ENCODE assay signal across 16 mouse cellular contexts in genomic region chr7:49235821-49236220, GRCm38 (mm10).
DNase-seq lines count a peak whose midpoint lies in the region; ATAC-seq and TF ChIP-seq lines count a peak whose summit lies in the region.
"Had no signal": no experiment of that assay in that cellular context is flagged by ENCODE, and none has a peak within 500 bp of the region (broad histone marks: within the 10 kb centered on the region; RNA-seq: fewer than 3 reads in every experiment).

No protein-coding gene starts in this region.

- 30% methylated on average over 3 of the region's 3 CpGs for WGBS in heart, embryonic 12.5 days
- WGBS in stomach, embryonic 14.5 days: 59% methylated on average over 3 of the region's 3 CpGs
- 55% methylated on average over 3 of the region's 3 CpGs for WGBS in stomach, postnatal 0 days
- WGBS in intestine, embryonic 14.5 days: 54% methylated on average over 3 of the region's 3 CpGs
- 74% methylated on average over 3 of the region's 3 CpGs for WGBS in forebrain, postnatal 0 days

- ATAC-seq in heart, embryonic 12.5 days (ENCODE audit: insufficient number of reproducible peaks, low FRiP score): no peak
- no peak for ATAC-seq in stomach, embryonic 14.5 days (ENCODE audit: insufficient number of reproducible peaks, insufficient read depth, low FRiP score, low read depth)
- no peak for ATAC-seq in stomach, postnatal 0 days (ENCODE audit: low FRiP score, low TSS enrichment)
- ATAC-seq in intestine, embryonic 14.5 days (replicated peaks; ENCODE audit: low FRiP score, low TSS enrichment, low read depth): no peak
- ATAC-seq in forebrain, postnatal 0 days: no peak
- ATAC-seq: forebrain, embryonic 16.5 days; inflammation-experienced regulatory T-cells, adult 6 months had no signal

- H3K4me1 ChIP-seq in heart, embryonic 12.5 days (replicated peaks): peaks cover 32% of the 10 kb centered on the region
- H3K4me1 ChIP-seq in stomach, embryonic 14.5 days (ENCODE audit: control insufficient read depth, insufficient read depth, low read length): peaks cover 20% of the 10 kb centered on the region; the same call in 1 of the 2 replicates
- H3K4me1 ChIP-seq in stomach, postnatal 0 days (replicated peaks; ENCODE audit: control insufficient read depth, insufficient read depth): no peaks in the 10 kb centered on the region
- peaks cover 19% of the 10 kb centered on the region; the same call in 1 of the 2 replicates for H3K4me1 ChIP-seq in intestine, embryonic 14.5 days (replicated peaks; ENCODE audit: control insufficient read depth, insufficient read depth, low read length)
- no peaks in the 10 kb centered on the region for H3K4me1 ChIP-seq in forebrain, postnatal 0 days (ENCODE audit: insufficient read depth)

- no peaks in the 10 kb centered on the region for H3K27me3 ChIP-seq in heart, embryonic 12.5 days (replicated peaks)
- no peaks in the 10 kb centered on the region for H3K27me3 ChIP-seq in stomach, embryonic 14.5 days (ENCODE audit: control insufficient read depth, insufficient read depth, low read length)
- H3K27me3 ChIP-seq in stomach, postnatal 0 days (ENCODE audit: control insufficient read depth, insufficient read depth, low read length): no peaks in the 10 kb centered on the region
- H3K27me3 ChIP-seq in intestine, embryonic 14.5 days (replicated peaks; ENCODE audit: control insufficient read depth, insufficient read depth, low read length): no peaks in the 10 kb centered on the region
- no peaks in the 10 kb centered on the region for H3K27me3 ChIP-seq in forebrain, postnatal 0 days (ENCODE audit: insufficient read depth, low read length)
- H3K27me3 ChIP-seq: embryonic facial prominence, embryonic 15.5 days; hindbrain, embryonic 13.5 days had no signal

- H3K27ac ChIP-seq in heart, embryonic 12.5 days (ENCODE audit: poor library complexity, severe bottlenecking): peak overlapping the region; percentile 45
- H3K27ac ChIP-seq in stomach, embryonic 14.5 days (ENCODE audit: low read length): peak overlapping the region; percentile 87
- H3K27ac ChIP-seq in stomach, postnatal 0 days (replicated peaks): no peak overlapping the region
- peak overlapping the region; percentile 85 for H3K27ac ChIP-seq in intestine, embryonic 14.5 days (ENCODE audit: low read depth)
- no peak overlapping the region for H3K27ac ChIP-seq in forebrain, postnatal 0 days (ENCODE audit: low read depth, low read length)
- H3K27ac ChIP-seq: embryonic facial prominence, embryonic 15.5 days; gastrocnemius, adult 2 months; hindbrain, embryonic 13.5 days had no signal

- no peak overlapping the region for H3K4me3 ChIP-seq in heart, embryonic 12.5 days
- no peak overlapping the region for H3K4me3 ChIP-seq in stomach, embryonic 14.5 days (ENCODE audit: low read depth, low read length)
- no peak overlapping the region for H3K4me3 ChIP-seq in stomach, postnatal 0 days (ENCODE audit: low read depth, low read length)
- no peak overlapping the region for H3K4me3 ChIP-seq in intestine, embryonic 14.5 days (ENCODE audit: low read depth, low read length)
- H3K4me3 ChIP-seq in forebrain, postnatal 0 days (ENCODE audit: low read depth, low read length): no peak overlapping the region
- H3K4me3 ChIP-seq: embryonic facial prominence, embryonic 15.5 days; gastrocnemius, adult 2 months; hindbrain, embryonic 13.5 days had no signal

- no peak for TF ChIP-seq CTCF in stomach, postnatal 0 days (IDR thresholded peaks at IDR 0.05; ENCODE audit: low read depth)
- no peak for TF ChIP-seq CTCF in forebrain, postnatal 0 days (IDR thresholded peaks at IDR 0.05; ENCODE audit: low read depth)

- H3K4me2 ChIP-seq in heart, embryonic 12.5 days: no peak overlapping the region
- H3K4me2 ChIP-seq in stomach, embryonic 14.5 days (replicated peaks; ENCODE audit: low read depth, low read length): no peak overlapping the region
- H3K4me2 ChIP-seq in stomach, postnatal 0 days (replicated peaks; ENCODE audit: low read depth): no peak overlapping the region
- H3K4me2 ChIP-seq in intestine, embryonic 14.5 days (ENCODE audit: low read length): no peak overlapping the region
- no peak overlapping the region for H3K4me2 ChIP-seq in forebrain, postnatal 0 days (ENCODE audit: low read depth)
- H3K4me2 ChIP-seq: embryonic facial prominence, embryonic 15.5 days; hindbrain, embryonic 13.5 days; liver, embryonic 11.5 days had no signal

- DNase-seq in heart, postnatal 14 days: no peak
- DNase-seq in stomach, postnatal 0 days (ENCODE audit: low spot score): no peak
- DNase-seq in intestine, embryonic 14.5 days (ENCODE audit: low spot score): no peak
- DNase-seq in forebrain, postnatal 0 days: no peak
- no peak for DNase-seq in left cerebral cortex, adult 18-20 months (ENCODE audit: low spot score in 2 of 2)
- DNase-seq: cerebellum, adult 18-20 months; cerebellum, postnatal 36 days; gastrocnemius, adult 2 months; right cerebral cortex, postnatal 4 days had no signal

- no peak overlapping the region for H3K9ac ChIP-seq in heart, embryonic 12.5 days
- no peak overlapping the region for H3K9ac ChIP-seq in stomach, embryonic 14.5 days (replicated peaks; ENCODE audit: low read depth, low read length)
- H3K9ac ChIP-seq in stomach, postnatal 0 days (ENCODE audit: low read length): no peak overlapping the region
- H3K9ac ChIP-seq in intestine, embryonic 14.5 days (ENCODE audit: low read length): no peak overlapping the region
- H3K9ac ChIP-seq in forebrain, postnatal 0 days: no peak overlapping the region
- H3K9ac ChIP-seq: embryonic facial prominence, embryonic 15.5 days; hindbrain, embryonic 13.5 days had no signal

- no peak for TF ChIP-seq EP300 in stomach, postnatal 0 days (optimal IDR thresholded peaks at IDR 0.05)

- no peaks in the 10 kb centered on the region for H3K9me3 ChIP-seq in heart, embryonic 12.5 days (replicated peaks)
- no peaks in the 10 kb centered on the region for H3K9me3 ChIP-seq in stomach, embryonic 14.5 days (ENCODE audit: control insufficient read depth, low read depth, low read length)
- no peaks in the 10 kb centered on the region for H3K9me3 ChIP-seq in stomach, postnatal 0 days (ENCODE audit: control insufficient read depth, low read length)
- no peaks in the 10 kb centered on the region for H3K9me3 ChIP-seq in intestine, embryonic 14.5 days (ENCODE audit: control insufficient read depth, low read length)
- no peaks in the 10 kb centered on the region for H3K9me3 ChIP-seq in forebrain, postnatal 0 days (ENCODE audit: low read length)
- H3K9me3 ChIP-seq: embryonic facial prominence, embryonic 15.5 days; hindbrain, embryonic 13.5 days had no signal

- intact Hi-C loops in heart, postnatal 14 days (cut with DNase I): no loop called here

- H3K36me3 ChIP-seq in heart, embryonic 12.5 days: no peaks in the 10 kb centered on the region
- no peaks in the 10 kb centered on the region for H3K36me3 ChIP-seq in stomach, embryonic 14.5 days (ENCODE audit: control insufficient read depth, insufficient read depth, low read length)
- H3K36me3 ChIP-seq in stomach, postnatal 0 days (ENCODE audit: control insufficient read depth, insufficient read depth, low read length): no peaks in the 10 kb centered on the region
- no peaks in the 10 kb centered on the region for H3K36me3 ChIP-seq in intestine, embryonic 14.5 days (ENCODE audit: control insufficient read depth, insufficient read depth, low read length)
- no peaks in the 10 kb centered on the region for H3K36me3 ChIP-seq in forebrain, postnatal 0 days (ENCODE audit: insufficient read depth)
- H3K36me3 ChIP-seq: embryonic facial prominence, embryonic 15.5 days; hindbrain, embryonic 13.5 days had no signal

Comparison
In these comparisons a context has a peak if more than half of its experiments do, and no peak if none do; other contexts are left out.
1. H3K27ac ChIP-seq: peak in heart, embryonic 12.5 days (single experiment), stomach, embryonic 14.5 days (single experiment) and intestine, embryonic 14.5 days (single experiment); none in stomach, postnatal 0 days (single experiment) and forebrain, postnatal 0 days (single experiment).